Mouse (Mus musculus): Measurements from ENCODE around the gene Chd5. TPM values are rescaled to one million over a fixed set of nuclear protein-coding genes. Genes with fewer than 3 reads are reported as not detected.

The Chd5 gene
- polyA plus RNA-seq, 1 experiment from 2014 or later, result 48.5 TPM

DNA sequence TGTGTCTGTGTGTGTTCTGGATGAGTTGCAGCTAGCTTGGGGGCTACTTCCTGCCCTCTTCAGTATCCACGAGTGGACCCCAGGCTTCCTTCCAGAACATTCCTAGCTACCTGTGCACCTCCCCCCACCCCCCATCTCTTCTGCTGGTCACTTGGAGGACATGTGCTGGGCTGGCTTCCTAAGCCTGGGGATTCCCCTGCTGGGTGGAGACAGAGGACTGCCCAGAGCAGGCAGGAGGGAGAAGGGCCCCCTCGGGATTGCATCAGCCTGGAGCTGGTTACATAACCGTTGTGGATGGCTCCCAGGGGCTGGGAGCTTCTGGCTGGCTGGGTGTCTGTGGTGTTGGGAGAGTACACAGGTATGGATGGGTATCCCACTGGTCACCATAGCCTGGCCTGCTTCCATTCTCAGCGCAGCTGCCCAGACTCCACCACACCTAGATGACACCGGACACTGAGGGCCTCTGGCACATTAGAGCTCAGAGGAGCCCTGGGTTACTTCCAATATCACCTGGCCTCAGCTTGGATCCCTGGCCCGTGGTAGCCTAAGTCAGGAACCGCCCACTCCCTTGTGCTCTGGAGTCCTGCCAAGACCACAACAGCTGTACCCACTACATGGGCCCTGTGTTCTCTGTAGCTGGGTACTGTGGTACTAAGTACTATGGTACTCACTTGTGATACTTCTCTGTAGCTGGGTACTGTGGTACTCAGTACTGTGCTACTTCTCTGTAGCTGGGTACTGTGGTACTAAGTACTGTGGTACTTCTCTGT, 6.9 kb downstream of the Chd5 start:
- no peak for ATAC-seq (ENCODE audit: low read depth)
- H3K4me2 ChIP-seq (ENCODE audit: low read depth, low read length), result no peak overlapping the region
- H3K36me3 ChIP-seq (ENCODE audit: control insufficient read depth, insufficient read depth, low read length), result no peaks in the 10 kb centered on the region
- no peaks in the 10 kb centered on the region for H3K9me3 ChIP-seq (ENCODE audit: control insufficient read depth, low read length)
- H3K27ac ChIP-seq (ENCODE audit: low read depth, low read length), result no peak overlapping the region
- H3K4me3 ChIP-seq (ENCODE audit: low read depth, low read length), result no peak overlapping the region
- H3K9ac ChIP-seq (replicated peaks; ENCODE audit: low read depth, low read length), result no peak overlapping the region
- peaks cover 16% of the 10 kb centered on the region for H3K4me1 ChIP-seq (ENCODE audit: control insufficient read depth, insufficient read depth, low read length)
- WGBS, result 57% methylated on average over 7 of the region's 7 CpGs
- no peaks in the 10 kb centered on the region for H3K27me3 ChIP-seq (ENCODE audit: control insufficient read depth, insufficient read depth, low read length)

DNA sequence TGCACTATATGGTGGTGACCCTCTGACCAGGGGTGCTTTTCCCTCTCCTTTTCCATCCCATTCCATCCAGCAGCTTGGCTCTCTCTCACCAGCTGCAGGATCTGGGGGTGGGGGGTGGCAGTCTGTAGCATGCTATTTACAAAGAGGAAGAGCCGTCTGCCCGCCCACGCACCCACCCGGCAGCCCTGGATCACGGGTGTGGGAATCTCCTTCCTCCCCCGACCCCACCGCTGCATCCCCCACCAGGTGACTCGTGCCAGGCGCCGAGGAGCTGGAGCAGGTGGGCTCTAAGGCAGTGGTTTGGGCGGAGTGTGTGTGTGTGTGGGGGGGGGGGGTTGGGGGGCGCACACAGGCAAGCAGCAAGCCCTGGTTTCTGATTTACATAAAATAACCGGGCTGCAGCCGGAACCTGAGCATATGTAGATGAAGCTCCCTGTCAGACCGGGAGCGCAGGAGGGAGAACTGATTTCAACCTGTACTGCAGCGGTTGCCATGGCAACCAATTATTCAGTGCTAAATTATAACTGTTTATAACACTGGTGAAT, 11.5 kb downstream of the Chd5 start:
- H3K4me2 ChIP-seq (ENCODE audit: low read depth, low read length), result peak overlapping the region; percentile 43
- peak overlapping the region; percentile 37; the same call in 1 of the 2 replicates for H3K9ac ChIP-seq (replicated peaks; ENCODE audit: low read depth, low read length)
- 5% methylated on average over 17 of the region's 17 CpGs for WGBS
- H3K9me3 ChIP-seq (ENCODE audit: control insufficient read depth, low read length), result no peaks in the 10 kb centered on the region
- no peaks in the 10 kb centered on the region for H3K27me3 ChIP-seq (ENCODE audit: control insufficient read depth, insufficient read depth, low read length)
- peak overlapping the region; percentile 7; the same call in 1 of the 2 replicates for H3K4me3 ChIP-seq (ENCODE audit: low read depth, low read length)
- peak overlapping the region; percentile 88 for H3K27ac ChIP-seq (ENCODE audit: low read depth, low read length)
- no peaks in the 10 kb centered on the region; the same call in 1 of the 2 replicates for H3K36me3 ChIP-seq (ENCODE audit: control insufficient read depth, insufficient read depth, low read length)
- peaks cover 32% of the 10 kb centered on the region for H3K4me1 ChIP-seq (ENCODE audit: control insufficient read depth, insufficient read depth, low read length)
- ATAC-seq (ENCODE audit: low read depth), result peak; percentile 74

DNA sequence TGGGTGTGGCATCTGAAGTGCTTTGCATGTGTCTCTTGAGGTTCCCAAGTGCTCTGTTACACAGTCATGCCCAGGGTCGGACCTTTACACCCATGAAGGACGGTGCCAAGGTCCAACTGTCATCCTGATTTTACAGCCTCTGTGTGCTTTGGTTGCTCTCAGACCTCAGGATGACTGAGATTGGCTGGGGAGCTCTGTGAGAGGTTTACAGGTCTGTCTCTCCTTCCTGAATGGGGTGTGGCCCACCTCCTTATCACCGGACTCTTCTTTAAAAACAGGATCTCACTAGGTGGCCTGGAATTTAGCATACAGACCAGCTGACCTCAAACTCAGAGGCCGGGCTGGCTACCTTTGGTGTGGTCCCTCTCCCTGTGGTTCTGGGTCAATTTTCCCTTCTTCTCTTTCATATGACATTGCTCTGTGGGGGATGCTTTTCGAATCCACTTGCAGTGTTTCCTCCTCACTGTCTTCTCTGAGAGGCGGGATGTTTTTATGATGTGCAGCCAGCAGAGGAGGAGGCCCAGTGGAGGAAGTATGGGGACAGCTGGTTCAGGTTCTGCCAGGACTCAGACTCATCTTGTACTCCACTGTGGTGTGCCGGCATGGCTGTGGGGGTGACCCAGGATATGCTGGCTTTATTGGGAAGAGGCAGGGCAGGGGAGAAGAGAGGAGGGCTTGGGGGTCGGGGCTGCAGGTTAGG, 12.4 kb downstream of the Chd5 start:
- Histone ChIP-seq H3K4me2 (ENCODE audit: low read depth, low read length) (no peak overlapping the region), H3K4me1 (ENCODE audit: control insufficient read depth, insufficient read depth, low read length) (peaks cover 32% of the 10 kb centered on the region), H3K9me3 (ENCODE audit: control insufficient read depth, low read length) (no peaks in the 10 kb centered on the region), H3K4me3 (ENCODE audit: low read depth, low read length) (no peak overlapping the region), H3K27me3 (ENCODE audit: control insufficient read depth, insufficient read depth, low read length) (no peaks in the 10 kb centered on the region), H3K36me3 (ENCODE audit: control insufficient read depth, insufficient read depth, low read length) (no peaks in the 10 kb centered on the region; the same call in 1 of the 2 replicates), H3K9ac (replicated peaks; ENCODE audit: low read depth, low read length) (no peak overlapping the region), H3K27ac (ENCODE audit: low read depth, low read length) (peak overlapping the region; percentile 66; the same call in 1 of the 2 replicates)
- WGBS, result 14% methylated on average over 8 of the region's 8 CpGs
- no peak for ATAC-seq (ENCODE audit: low read depth)

DNA sequence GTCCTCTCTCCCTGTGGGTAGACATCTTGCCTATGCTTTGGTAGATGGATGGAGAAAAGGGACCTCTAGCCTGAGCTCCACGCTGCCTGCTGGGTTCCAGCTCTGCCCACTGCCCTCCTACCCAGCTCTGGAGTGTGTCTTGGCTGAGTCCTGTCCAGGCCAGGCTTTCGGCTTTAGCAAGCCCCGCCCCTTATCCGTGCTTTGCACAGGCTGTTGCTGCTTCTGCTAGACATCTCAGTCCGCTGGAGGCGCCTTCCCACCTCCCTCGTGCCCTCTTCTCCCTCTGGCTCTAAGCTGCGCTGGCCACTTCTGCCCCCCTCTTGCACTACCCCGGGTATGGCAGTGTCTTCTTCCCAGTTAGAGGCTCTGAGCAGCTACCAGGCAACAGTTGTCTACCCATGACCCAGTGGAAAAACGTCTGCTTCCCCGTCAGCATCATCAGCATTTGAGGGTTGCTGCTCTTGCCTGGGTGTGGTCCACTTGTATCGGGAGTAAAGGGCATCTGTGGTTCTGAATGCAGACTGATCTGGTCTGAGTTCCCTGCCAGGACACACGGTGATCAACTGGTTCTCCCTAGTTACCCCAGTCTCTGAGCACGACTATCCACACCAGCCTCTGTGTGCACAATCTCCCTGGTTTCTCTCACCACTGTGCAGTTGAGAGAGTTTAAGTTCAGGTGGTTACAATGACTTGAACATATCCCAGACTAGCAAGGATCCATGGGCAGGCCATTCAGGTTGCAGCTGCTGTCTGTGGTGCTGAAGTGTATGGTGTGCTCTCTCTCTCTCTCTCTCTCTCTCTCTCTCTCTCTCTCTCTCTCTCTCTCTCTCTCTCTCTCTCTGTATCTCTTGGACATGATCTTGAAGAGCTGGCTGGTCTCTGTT, 13.2 kb downstream of the Chd5 start:
- no peak overlapping the region for H3K9ac ChIP-seq (replicated peaks; ENCODE audit: low read depth, low read length)
- H3K4me2 ChIP-seq (ENCODE audit: low read depth, low read length), result no peak overlapping the region
- 15% methylated on average over 14 of the region's 14 CpGs for WGBS
- H3K36me3 ChIP-seq (ENCODE audit: control insufficient read depth, insufficient read depth, low read length), result no peaks in the 10 kb centered on the region; the same call in 1 of the 2 replicates
- H3K9me3 ChIP-seq (ENCODE audit: control insufficient read depth, low read length), result no peaks in the 10 kb centered on the region
- H3K4me3 ChIP-seq (ENCODE audit: low read depth, low read length), result no peak overlapping the region
- H3K4me1 ChIP-seq (ENCODE audit: control insufficient read depth, insufficient read depth, low read length), result peaks cover 32% of the 10 kb centered on the region
- H3K27ac ChIP-seq (ENCODE audit: low read depth, low read length), result no peak overlapping the region; the same call in 1 of the 2 replicates
- no peaks in the 10 kb centered on the region for H3K27me3 ChIP-seq (ENCODE audit: control insufficient read depth, insufficient read depth, low read length)
- 0 out of 2 replicates have a peak, but pooled peaks have one; percentile 47 for ATAC-seq (ENCODE audit: low read depth)

DNA sequence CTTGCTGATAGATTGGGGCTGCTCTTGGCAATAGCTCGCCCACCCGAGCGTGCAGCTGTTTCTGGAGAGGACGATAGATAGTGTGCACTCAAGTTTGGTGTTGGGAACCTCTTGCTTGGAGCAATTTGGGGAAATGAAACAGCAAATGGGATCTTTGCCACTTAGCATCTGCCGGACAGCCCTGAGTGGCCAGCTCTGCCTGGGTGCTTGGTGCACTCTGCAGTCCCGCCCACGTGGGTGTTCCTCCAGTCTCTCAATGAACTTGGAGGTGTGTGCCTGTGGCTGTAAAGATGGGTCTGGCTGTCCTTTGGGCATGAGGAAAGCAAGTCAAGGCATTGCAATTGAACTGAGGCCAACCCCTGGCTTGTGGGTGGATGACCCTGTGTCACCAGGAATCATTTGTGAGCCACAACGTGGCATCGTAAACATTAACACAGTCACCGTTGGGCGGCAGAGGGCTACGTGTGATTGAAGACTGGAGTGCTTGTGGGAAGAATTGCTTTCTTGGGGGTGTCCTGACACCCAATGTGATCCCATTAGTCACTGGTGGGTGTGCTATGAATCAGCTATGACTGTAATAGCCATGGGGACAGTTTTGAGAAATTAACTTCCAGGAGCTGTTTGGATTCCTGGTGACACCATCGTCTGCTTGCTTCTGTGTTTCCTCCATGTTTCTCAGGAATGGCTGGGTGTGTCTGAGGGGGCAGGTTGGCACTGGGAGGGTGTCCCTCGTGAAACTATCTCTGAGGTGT, 15.6 kb downstream of the Chd5 start:
- Histone ChIP-seq H3K9me3 (ENCODE audit: control insufficient read depth, low read length) (no peaks in the 10 kb centered on the region), H3K9ac (replicated peaks; ENCODE audit: low read depth, low read length) (no peak overlapping the region), H3K36me3 (ENCODE audit: control insufficient read depth, insufficient read depth, low read length) (no peaks in the 10 kb centered on the region; the same call in 1 of the 2 replicates), H3K27ac (ENCODE audit: low read depth, low read length) (no peak overlapping the region), H3K4me3 (ENCODE audit: low read depth, low read length) (no peak overlapping the region), H3K4me1 (ENCODE audit: control insufficient read depth, insufficient read depth, low read length) (peaks cover 32% of the 10 kb centered on the region), H3K4me2 (ENCODE audit: low read depth, low read length) (no peak overlapping the region), H3K27me3 (ENCODE audit: control insufficient read depth, insufficient read depth, low read length) (peaks cover 3% of the 10 kb centered on the region; the same call in 1 of the 2 replicates)
- no peak for ATAC-seq (ENCODE audit: low read depth)
- WGBS, result 64% methylated on average over 14 of the region's 14 CpGs

DNA sequence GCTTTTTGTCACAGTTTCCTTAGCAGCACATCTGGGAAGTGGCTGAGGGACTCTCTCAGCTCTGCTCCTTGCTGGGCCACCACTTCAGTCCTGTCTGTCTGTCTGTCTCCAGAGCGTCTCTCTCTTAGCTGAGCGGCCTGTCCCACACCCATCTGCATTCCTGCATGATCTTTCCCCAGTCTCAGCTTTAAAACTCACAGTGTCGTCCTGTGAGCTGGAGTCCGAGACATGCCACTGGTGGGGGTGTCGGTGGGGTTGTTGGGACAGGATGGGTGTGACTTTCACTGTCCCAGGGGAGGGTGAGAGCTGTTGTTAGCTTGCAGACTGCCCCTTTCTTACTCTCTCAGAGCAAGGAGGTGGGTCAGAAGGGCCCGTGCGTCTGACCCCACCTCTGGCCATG, 17.2 kb downstream of the Chd5 start:
- 85% methylated on average over 7 of the region's 7 CpGs for WGBS
- Histone ChIP-seq H3K36me3 (ENCODE audit: control insufficient read depth, insufficient read depth, low read length) (no peaks in the 10 kb centered on the region; the same call in 1 of the 2 replicates), H3K27me3 (ENCODE audit: control insufficient read depth, insufficient read depth, low read length) (peaks cover 3% of the 10 kb centered on the region; the same call in 1 of the 2 replicates), H3K4me1 (ENCODE audit: control insufficient read depth, insufficient read depth, low read length) (peaks cover 16% of the 10 kb centered on the region), H3K4me2 (ENCODE audit: low read depth, low read length) (no peak overlapping the region), H3K4me3 (ENCODE audit: low read depth, low read length) (no peak overlapping the region), H3K27ac (ENCODE audit: low read depth, low read length) (no peak overlapping the region), H3K9me3 (ENCODE audit: control insufficient read depth, low read length) (no peaks in the 10 kb centered on the region), H3K9ac (replicated peaks; ENCODE audit: low read depth, low read length) (no peak overlapping the region)
- ATAC-seq (ENCODE audit: low read depth), result no peak

DNA sequence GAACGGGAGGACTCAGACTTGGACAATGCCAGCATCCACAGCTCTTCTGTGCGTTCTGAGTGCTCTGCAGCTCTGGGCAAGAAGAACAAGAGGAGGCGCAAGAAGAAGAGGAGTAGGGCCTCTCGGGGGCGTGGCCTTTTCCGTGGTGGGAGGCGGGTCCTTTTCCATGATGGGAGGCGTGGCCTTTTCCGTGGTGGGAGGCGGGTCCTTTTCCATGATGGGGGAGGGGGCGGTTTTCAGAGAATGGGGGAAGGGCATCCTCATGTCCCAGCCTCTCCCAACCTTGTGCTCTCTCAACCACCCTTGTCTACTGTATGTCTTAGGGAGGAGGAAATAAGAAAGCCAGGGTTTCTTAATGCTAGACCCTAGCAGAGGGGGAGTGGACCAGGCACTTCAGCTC, 21.2 kb downstream of the Chd5 start:
- Histone ChIP-seq H3K4me3 (ENCODE audit: low read depth, low read length) (no peak overlapping the region), H3K27me3 (ENCODE audit: control insufficient read depth, insufficient read depth, low read length) (peaks cover 3% of the 10 kb centered on the region; the same call in 1 of the 2 replicates), H3K36me3 (ENCODE audit: control insufficient read depth, insufficient read depth, low read length) (peaks cover 4% of the 10 kb centered on the region; the same call in 1 of the 2 replicates), H3K4me1 (ENCODE audit: control insufficient read depth, insufficient read depth, low read length) (no peaks in the 10 kb centered on the region), H3K4me2 (ENCODE audit: low read depth, low read length) (no peak overlapping the region), H3K9ac (replicated peaks; ENCODE audit: low read depth, low read length) (no peak overlapping the region), H3K27ac (ENCODE audit: low read depth, low read length) (no peak overlapping the region), H3K9me3 (ENCODE audit: control insufficient read depth, low read length) (no peaks in the 10 kb centered on the region)
- WGBS, result 10% methylated on average over 10 of the region's 11 CpGs
- ATAC-seq (ENCODE audit: low read depth), result no peak

DNA sequence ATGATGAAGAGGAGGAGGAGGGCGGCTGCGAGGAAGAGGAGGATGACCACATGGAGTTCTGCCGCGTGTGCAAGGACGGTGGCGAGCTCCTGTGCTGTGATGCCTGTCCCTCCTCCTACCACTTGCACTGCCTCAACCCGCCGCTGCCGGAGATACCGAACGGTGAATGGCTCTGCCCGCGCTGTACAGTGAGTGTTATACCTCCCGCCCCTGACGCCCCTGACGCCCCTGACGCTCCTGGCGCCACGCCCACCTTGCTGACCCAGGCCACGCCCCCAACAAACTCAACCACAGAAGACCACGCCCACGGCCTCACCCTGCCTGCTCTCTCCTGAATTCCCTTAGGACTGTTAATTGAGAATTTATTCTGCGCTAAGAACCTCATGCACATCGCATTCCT, 22.4 kb downstream of the Chd5 start:
- H3K9me3 ChIP-seq (ENCODE audit: control insufficient read depth, low read length), result no peaks in the 10 kb centered on the region
- under 1% methylated on average over 23 of the region's 24 CpGs for WGBS
- peak overlapping the region; percentile 20; the same call in 1 of the 2 replicates for H3K4me2 ChIP-seq (ENCODE audit: low read depth, low read length)
- H3K36me3 ChIP-seq (ENCODE audit: control insufficient read depth, insufficient read depth, low read length), result peaks cover 4% of the 10 kb centered on the region; the same call in 1 of the 2 replicates
- 0 out of 2 replicates have a peak, but pooled peaks cover 3% of the 10 kb centered on the region for H3K4me1 ChIP-seq (ENCODE audit: control insufficient read depth, insufficient read depth, low read length)
- no peak for ATAC-seq (ENCODE audit: low read depth)
- peaks cover 3% of the 10 kb centered on the region; the same call in 1 of the 2 replicates for H3K27me3 ChIP-seq (ENCODE audit: control insufficient read depth, insufficient read depth, low read length)
- no peak overlapping the region for H3K9ac ChIP-seq (replicated peaks; ENCODE audit: low read depth, low read length)
- no peak overlapping the region for H3K27ac ChIP-seq (ENCODE audit: low read depth, low read length)
- H3K4me3 ChIP-seq (ENCODE audit: low read depth, low read length), result no peak overlapping the region

All from neural tube, embryonic 14.5 days (tissue).